Mouse (Mus musculus) ES-Bruce4 (cell line): ENCODE data around the gene Nr1h3.

Source experiments
- CTCF ChIP-seq: IDR thresholded peaks from one replicate; pipeline ENCODE4 v1.8.1; 2011; ENCODE audit warnings: low read depth, low read length
- EP300 ChIP-seq: IDR thresholded peaks from 2 replicates; pipeline ENCODE4 v1.6.1; 2011; ENCODE audit warnings: low read depth, low read length; ENCODE audit not compliant: insufficient read depth
- POLR2A ChIP-seq: IDR thresholded peaks from one replicate; pipeline ENCODE4 v1.8.1; 2011; ENCODE audit warnings: low read length; ENCODE audit not compliant: insufficient read depth

DNA sequence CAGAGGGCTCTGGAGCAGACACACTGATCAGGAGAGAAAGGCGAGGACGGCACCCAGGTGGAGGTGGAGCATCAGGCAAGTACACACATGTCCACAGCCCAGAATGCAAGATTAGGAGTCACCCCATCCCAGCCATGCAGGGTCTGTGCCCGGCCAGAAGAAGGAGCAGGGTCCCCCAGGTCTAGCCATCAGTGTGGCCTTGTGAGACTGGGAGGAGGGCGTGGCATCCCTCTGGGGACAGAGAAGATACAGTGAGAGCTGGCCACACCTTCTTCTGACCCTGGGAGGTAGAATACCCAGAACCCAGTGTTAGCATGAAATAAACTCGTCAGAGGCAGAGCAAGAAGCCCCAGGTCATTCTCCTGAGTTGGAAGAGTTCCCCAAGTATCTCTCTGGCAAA is 63.3 kb downstream of the Nr1h3 start:
- TF ChIP-seq CTCF (no peak), EP300 (no peak), POLR2A (no peak)
